24 mouse cellular contexts compared by ENCODE assay signal in the genomic region with DNA sequence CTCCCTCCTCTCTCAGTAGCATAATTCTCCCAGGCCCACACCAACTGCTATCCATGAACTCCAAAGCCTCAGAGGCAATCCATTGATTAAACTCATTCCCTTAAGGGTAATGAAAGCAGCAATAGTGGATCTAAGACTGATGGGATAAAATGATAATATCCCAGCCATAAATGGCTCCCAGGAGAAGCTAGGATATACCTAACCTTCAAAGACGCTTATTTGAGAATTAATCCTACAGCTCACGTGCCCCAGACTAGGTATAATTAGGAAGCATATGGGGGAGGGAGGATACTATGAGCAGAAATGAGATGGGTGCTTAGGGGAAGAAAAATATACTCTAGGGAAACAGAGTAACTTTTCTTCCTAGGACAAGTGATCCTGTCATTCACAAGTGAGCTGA. TPM values are rescaled to one million over a fixed set of nuclear protein-coding genes. Genes with fewer than 3 reads are reported as not detected.
DNase-seq lines count a peak whose midpoint lies in the region; ATAC-seq and TF ChIP-seq lines count a peak whose summit lies in the region.
"Had no signal": no experiment of that assay in that cellular context is flagged by ENCODE, and none has a peak within 500 bp of the region (broad histone marks: within the 10 kb centered on the region; RNA-seq: fewer than 3 reads in every experiment).

No protein-coding gene starts in this region.

- H3K27me3 ChIP-seq in embryonic facial prominence, embryonic 14.5 days (replicated peaks; ENCODE audit: control insufficient read depth, insufficient read depth, low read length), result no peaks in the 10 kb centered on the region
- no peaks in the 10 kb centered on the region for H3K27me3 ChIP-seq in embryonic facial prominence, embryonic 10.5 days (replicated peaks; ENCODE audit: low read depth, poor library complexity, severe bottlenecking)
- H3K27me3 ChIP-seq in hindbrain, postnatal 0 days (ENCODE audit: insufficient read depth, low read length), result no peaks in the 10 kb centered on the region
- H3K27me3 ChIP-seq in hindbrain, embryonic 11.5 days (ENCODE audit: control insufficient read depth, insufficient read depth, low read length), result no peaks in the 10 kb centered on the region
- no peaks in the 10 kb centered on the region for H3K27me3 ChIP-seq in neural tube, embryonic 13.5 days
- H3K27me3 ChIP-seq: CH12.LX; embryonic facial prominence, embryonic 13.5 days; forebrain, embryonic 13.5 days; forebrain, embryonic 15.5 days; Patski had no signal

- H3K9ac ChIP-seq in embryonic facial prominence, embryonic 14.5 days (ENCODE audit: low read depth, low read length), result no peak overlapping the region
- H3K9ac ChIP-seq in hindbrain, postnatal 0 days (replicated peaks; ENCODE audit: low read length), result no peak overlapping the region
- H3K9ac ChIP-seq in hindbrain, embryonic 11.5 days (ENCODE audit: low read depth, low read length), result no peak overlapping the region
- H3K9ac ChIP-seq in neural tube, embryonic 13.5 days, result no peak overlapping the region
- H3K9ac ChIP-seq: embryonic facial prominence, embryonic 13.5 days; forebrain, embryonic 13.5 days; forebrain, embryonic 15.5 days had no signal

- H3K36me3 ChIP-seq in embryonic facial prominence, embryonic 14.5 days (ENCODE audit: control insufficient read depth, insufficient read depth, low read length), result no peaks in the 10 kb centered on the region
- no peaks in the 10 kb centered on the region for H3K36me3 ChIP-seq in embryonic facial prominence, embryonic 10.5 days (replicated peaks)
- no peaks in the 10 kb centered on the region for H3K36me3 ChIP-seq in hindbrain, postnatal 0 days (ENCODE audit: insufficient read depth, low read length)
- no peaks in the 10 kb centered on the region for H3K36me3 ChIP-seq in hindbrain, embryonic 11.5 days (ENCODE audit: control insufficient read depth, insufficient read depth, low read length)
- H3K36me3 ChIP-seq in neural tube, embryonic 13.5 days, result no peaks in the 10 kb centered on the region
- H3K36me3 ChIP-seq: embryonic facial prominence, embryonic 13.5 days; forebrain, embryonic 15.5 days; G1E had no signal

- H3K4me2 ChIP-seq in embryonic facial prominence, embryonic 14.5 days (ENCODE audit: low read depth, low read length), result no peak overlapping the region
- H3K4me2 ChIP-seq in hindbrain, postnatal 0 days (ENCODE audit: low read depth, low read length), result no peak overlapping the region
- no peak overlapping the region for H3K4me2 ChIP-seq in hindbrain, embryonic 11.5 days (replicated peaks; ENCODE audit: low read depth, low read length)
- no peak overlapping the region for H3K4me2 ChIP-seq in neural tube, embryonic 13.5 days
- H3K4me2 ChIP-seq: embryonic facial prominence, embryonic 13.5 days; forebrain, embryonic 13.5 days; forebrain, embryonic 15.5 days had no signal

- H3K9me3 ChIP-seq in embryonic facial prominence, embryonic 14.5 days (ENCODE audit: control insufficient read depth, low read length), result no peaks in the 10 kb centered on the region
- H3K9me3 ChIP-seq in embryonic facial prominence, embryonic 10.5 days, result no peaks in the 10 kb centered on the region
- no peaks in the 10 kb centered on the region for H3K9me3 ChIP-seq in hindbrain, postnatal 0 days (ENCODE audit: low read length)
- H3K9me3 ChIP-seq in hindbrain, embryonic 11.5 days (ENCODE audit: control insufficient read depth, low read length), result no peaks in the 10 kb centered on the region
- H3K9me3 ChIP-seq in neural tube, embryonic 13.5 days, result no peaks in the 10 kb centered on the region
- H3K9me3 ChIP-seq: embryonic facial prominence, embryonic 13.5 days; forebrain, embryonic 13.5 days; forebrain, embryonic 15.5 days; G1E had no signal

- ATAC-seq in embryonic facial prominence, embryonic 14.5 days (ENCODE audit: low read depth), result no peak
- ATAC-seq in hindbrain, postnatal 0 days, result no peak
- no peak for ATAC-seq in hindbrain, embryonic 11.5 days (ENCODE audit: low FRiP score)
- 0 out of 2 replicates have a peak, but pooled peaks have one; percentile 53 for ATAC-seq in neural tube, embryonic 13.5 days (ENCODE audit: low read depth)
- ATAC-seq: activated CD4-positive, CD25-positive, alpha-beta regulatory T cell, adult 4 months; CD4-positive, CD25-positive, alpha-beta regulatory T cell, adult 4 months; forebrain, embryonic 13.5 days; forebrain, embryonic 15.5 days; Patski had no signal

- no peak overlapping the region for H3K4me3 ChIP-seq in embryonic facial prominence, embryonic 14.5 days (ENCODE audit: low read depth, low read length)
- no peak overlapping the region for H3K4me3 ChIP-seq in embryonic facial prominence, embryonic 10.5 days
- H3K4me3 ChIP-seq in hindbrain, postnatal 0 days (ENCODE audit: low read length), result no peak overlapping the region
- H3K4me3 ChIP-seq in hindbrain, embryonic 11.5 days (ENCODE audit: low read depth, low read length), result no peak overlapping the region
- no peak overlapping the region for H3K4me3 ChIP-seq in neural tube, embryonic 13.5 days
- H3K4me3 ChIP-seq: embryonic facial prominence, embryonic 13.5 days; forebrain, embryonic 13.5 days; forebrain, embryonic 15.5 days had no signal

- no peaks in the 10 kb centered on the region for H3K4me1 ChIP-seq in embryonic facial prominence, embryonic 14.5 days (ENCODE audit: control insufficient read depth, insufficient read depth, low read length)
- no peaks in the 10 kb centered on the region for H3K4me1 ChIP-seq in embryonic facial prominence, embryonic 10.5 days
- H3K4me1 ChIP-seq in hindbrain, postnatal 0 days (ENCODE audit: insufficient read depth, low read length), result no peaks in the 10 kb centered on the region
- H3K4me1 ChIP-seq in hindbrain, embryonic 11.5 days (replicated peaks; ENCODE audit: control insufficient read depth, insufficient read depth, low read length), result no peaks in the 10 kb centered on the region
- peaks cover 6% of the 10 kb centered on the region; the same call in 1 of the 2 replicates for H3K4me1 ChIP-seq in neural tube, embryonic 13.5 days (replicated peaks)
- H3K4me1 ChIP-seq: embryonic facial prominence, embryonic 13.5 days; forebrain, embryonic 13.5 days; forebrain, embryonic 15.5 days had no signal

- no peak for TF ChIP-seq CTCF in hindbrain, postnatal 0 days (IDR thresholded peaks at IDR 0.05; ENCODE audit: low read depth)

- no peak overlapping the region for H3K27ac ChIP-seq in embryonic facial prominence, embryonic 14.5 days (replicated peaks; ENCODE audit: low read depth, low read length)
- H3K27ac ChIP-seq in embryonic facial prominence, embryonic 10.5 days (replicated peaks), result no peak overlapping the region
- H3K27ac ChIP-seq in hindbrain, postnatal 0 days, result no peak overlapping the region
- H3K27ac ChIP-seq in hindbrain, embryonic 11.5 days (ENCODE audit: low read depth, low read length), result no peak overlapping the region
- no peak overlapping the region for H3K27ac ChIP-seq in neural tube, embryonic 13.5 days (replicated peaks)
- H3K27ac ChIP-seq: embryonic facial prominence, embryonic 13.5 days; forebrain, embryonic 13.5 days; forebrain, embryonic 15.5 days had no signal

- 58% methylated on average over 2 of the region's 2 CpGs for WGBS in embryonic facial prominence, embryonic 14.5 days
- 85% methylated on average over 2 of the region's 2 CpGs for WGBS in embryonic facial prominence, embryonic 10.5 days
- 72% methylated on average over 2 of the region's 2 CpGs for WGBS in hindbrain, postnatal 0 days
- WGBS in hindbrain, embryonic 11.5 days, result 79% methylated on average over 2 of the region's 2 CpGs
- WGBS in neural tube, embryonic 13.5 days, result 44% methylated on average over 2 of the region's 2 CpGs

- peak; percentile 3 for DNase-seq in embryonic facial prominence, embryonic 14.5 days (ENCODE audit: low spot score)
- no peak for DNase-seq in embryonic facial prominence, embryonic 10.5 days (ENCODE audit: low spot score)
- DNase-seq in hindbrain, postnatal 0 days (ENCODE audit: low spot score), result peak; percentile 1
- DNase-seq in hindbrain, embryonic 11.5 days (ENCODE audit: low spot score), result no peak
- DNase-seq in neural tube, embryonic 10.5 days (ENCODE audit: extremely low spot score, low spot score), result no peak
- DNase-seq in liver, result no peak
- DNase-seq: adrenal gland, adult 8-10 months; adrenal gland, postnatal 14 days; adrenal gland, postnatal 36 days; B cell, adult 2 months; cerebellum, adult 11-12 months; cerebellum, adult 2 months; cerebellum, adult 9-10 months; cerebellum, postnatal 10 days; cerebellum, postnatal 25 days had no signal

RNA-seq across cellular contexts. Expression of a gene that starts 52.8 kb away (rescaled TPM):
- polyA plus RNA-seq in embryonic facial prominence, embryonic 14.5 days (2014; fragmentation: Nextera tagmentation; extraction: Ambion mirVana), result 3.5 and 6.1 TPM in 2 replicates
- polyA plus RNA-seq in embryonic facial prominence, embryonic 10.5 days (2016; fragmentation: Nextera tagmentation; extraction: Ambion mirVana), result 4.7 and 5.4 TPM in 2 replicates
- 6.2 and 9.7 TPM in 2 replicates for total RNA-seq in hindbrain, postnatal 0 days (2014; rRNA removed)
- 9.4 and 10.0 TPM in 2 replicates for polyA plus RNA-seq in hindbrain, postnatal 0 days (2015; fragmentation: Nextera tagmentation; extraction: Ambion mirVana)
- polyA plus RNA-seq in hindbrain, embryonic 11.5 days (2014; fragmentation: Nextera tagmentation; extraction: Ambion mirVana), result 9.7 and 10.2 TPM in 2 replicates
- 11.8 and 13.1 TPM in 2 replicates for polyA plus RNA-seq in neural tube, embryonic 13.5 days (2015; fragmentation: Nextera tagmentation; extraction: Ambion mirVana)
- total RNA-seq: CH12.LX had no signal

Comparison
In these comparisons a context has a peak if more than half of its experiments do, and no peak if none do; other contexts are left out.
1. DNase-seq: peak in embryonic facial prominence, embryonic 14.5 days (single experiment) and hindbrain, postnatal 0 days (single experiment); none in embryonic facial prominence, embryonic 10.5 days (single experiment), hindbrain, embryonic 11.5 days (single experiment), neural tube, embryonic 10.5 days (single experiment) and liver (single experiment).